Mouse (Mus musculus) hindbrain, embryonic 14.5 days (tissue): ENCODE results near the gene Pmf1. TPM values are rescaled to one million over a fixed set of nuclear protein-coding genes. Genes with fewer than 3 reads are reported as not detected.
A peak's percentile ranks its signal among the peaks of the same experiment; 100 is the strongest.

Experiments used
- ATAC-seq: fragments of 200-750 bp; cut with Nextera tagmentation; 2 replicates; pipeline ENCODE4 v1.8.0; 2017; ENCODE audit warnings: moderate number of reproducible peaks, mild to moderate bottlenecking, moderate TSS enrichment, moderate library complexity; ENCODE audit not compliant: low FRiP score
- DNase-seq: peaks from one replicate; pipeline ENCODE4 v3.0.0-alpha.2; 2015; ENCODE audit warnings: low spot score
- H3K27ac ChIP-seq: fragments of 300-500 bp; sonication (generic); 2 replicates; pipeline ENCODE4 v1.5.1; 2014; ENCODE audit warnings: mild to moderate bottlenecking, moderate library complexity
- H3K27me3 ChIP-seq: fragments of 300-500 bp; sonication (generic); 2 replicates; pipeline ENCODE4 v1.6.1; 2014; ENCODE audit warnings: mild to moderate bottlenecking, low read length, mixed read lengths; ENCODE audit not compliant: control insufficient read depth, insufficient read depth
- H3K36me3 ChIP-seq: fragments of 300-500 bp; sonication (generic); replicated peaks from 2 replicates; pipeline ENCODE4 v1.6.1; 2014; ENCODE audit not compliant: control insufficient read depth, insufficient read depth
- H3K4me1 ChIP-seq: fragments of 300-500 bp; sonication (generic); replicated peaks from 2 replicates; pipeline ENCODE4 v1.6.1; 2014; ENCODE audit warnings: antibody characterized with exemption, low read length, mixed read lengths; ENCODE audit not compliant: control insufficient read depth, insufficient read depth
- H3K4me2 ChIP-seq: fragments of 300-500 bp; sonication (generic); replicated peaks from 2 replicates; pipeline ENCODE4 v1.6.1; 2014; ENCODE audit warnings: mild to moderate bottlenecking, moderate library complexity
- H3K4me3 ChIP-seq: fragments of 300-500 bp; sonication (generic); replicated peaks from 2 replicates; pipeline ENCODE4 v1.5.1; 2014; ENCODE audit warnings: mild to moderate bottlenecking, low read length
- H3K9ac ChIP-seq: fragments of 300-500 bp; sonication (generic); 2 replicates; pipeline ENCODE4 v1.6.1; 2014
- H3K9me3 ChIP-seq: fragments of 300-500 bp; sonication (generic); 2 replicates; pipeline ENCODE4 v1.6.1; 2016; ENCODE audit warnings: low read length; ENCODE audit not compliant: control insufficient read depth
- WGBS: fragments of 180-500 bp; shearing (Covaris S2); extraction: QIAGEN DNeasy Blood & Tissue Kit; methylation state at CpG from one replicate; pipeline ENCODE4 v1.1.7; 2014; 5-methylcytosine and 5-hydroxymethylcytosine counted together
- polyA plus RNA-seq: library from polyadenylated mRNA; unstranded; fragments of >200 nt; fragmentation: Nextera tagmentation; extraction: Ambion mirVana; gene quantifications from 2 replicates; pipeline ENCODE4 v1.2.1, GENCODE M21; 2014

Gene Pmf1
- 26.0 and 27.4 TPM in 2 replicates for polyA plus RNA-seq

DNA sequence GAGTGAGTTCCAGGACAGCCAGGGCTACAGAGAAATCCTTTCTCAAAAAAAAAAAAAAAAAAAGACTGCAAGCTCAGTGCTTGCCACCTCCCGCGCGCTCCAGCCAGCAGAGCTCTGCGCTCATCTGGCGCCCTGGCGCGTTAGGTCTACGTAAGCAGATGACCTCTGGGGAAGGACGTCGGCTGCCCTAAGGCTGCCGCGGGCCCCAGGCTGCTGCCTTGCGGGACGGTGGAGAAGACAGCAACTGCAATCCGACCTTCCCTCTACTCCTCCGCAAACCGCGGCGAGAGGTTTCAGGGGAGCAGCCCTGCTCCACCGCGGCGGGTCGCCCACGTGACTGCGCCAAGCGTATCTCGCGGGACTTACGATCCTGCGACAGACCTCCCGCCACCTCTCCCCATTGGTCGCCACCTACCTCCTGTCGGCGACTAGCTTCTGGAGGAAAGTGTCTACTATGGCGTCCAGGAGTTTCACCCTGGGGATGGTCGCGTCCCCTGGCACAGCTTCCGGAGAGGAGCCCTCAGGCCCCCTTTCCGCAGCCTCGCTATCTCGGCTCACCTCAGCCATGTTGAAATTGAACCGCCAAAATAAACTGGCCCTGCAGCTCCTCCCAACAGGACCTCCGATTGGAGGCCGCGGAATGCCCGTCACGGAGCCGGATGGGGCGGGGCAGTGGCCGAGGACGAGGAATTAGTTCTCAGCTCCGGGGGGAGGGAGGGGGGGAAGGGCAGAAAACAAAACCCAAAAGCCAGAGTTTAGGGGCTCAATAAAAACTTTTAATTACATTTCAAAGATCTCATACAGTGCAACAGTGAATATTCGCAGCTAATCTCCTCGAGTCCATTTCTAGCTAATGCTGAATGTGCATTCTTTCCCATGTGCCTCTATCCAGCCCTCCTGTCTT is at the start of gene Pmf1:
Gene Pmf1, minus strand, starts transcription at position 591 of the 904 bp plus-strand sequence.
- Histone ChIP-seq H3K9me3 (no peaks in the 10 kb centered on the region), H3K4me1 (peaks cover 12% of the 10 kb centered on the region), H3K36me3 (peaks cover 41% of the 10 kb centered on the region), H3K4me3 (peak within 1 kb of the TSS; percentile 56), H3K27ac (peak within 1 kb of the TSS; percentile 86), H3K27me3 (no peaks in the 10 kb centered on the region), H3K4me2 (peak within 1 kb of the TSS; percentile 73), H3K9ac (peak within 1 kb of the TSS; percentile 77)
- peak; percentile 81 for DNase-seq
- under 1% methylated on average over 54 of the region's 54 CpGs for WGBS
- peak; percentile 89 for ATAC-seq

DNA sequence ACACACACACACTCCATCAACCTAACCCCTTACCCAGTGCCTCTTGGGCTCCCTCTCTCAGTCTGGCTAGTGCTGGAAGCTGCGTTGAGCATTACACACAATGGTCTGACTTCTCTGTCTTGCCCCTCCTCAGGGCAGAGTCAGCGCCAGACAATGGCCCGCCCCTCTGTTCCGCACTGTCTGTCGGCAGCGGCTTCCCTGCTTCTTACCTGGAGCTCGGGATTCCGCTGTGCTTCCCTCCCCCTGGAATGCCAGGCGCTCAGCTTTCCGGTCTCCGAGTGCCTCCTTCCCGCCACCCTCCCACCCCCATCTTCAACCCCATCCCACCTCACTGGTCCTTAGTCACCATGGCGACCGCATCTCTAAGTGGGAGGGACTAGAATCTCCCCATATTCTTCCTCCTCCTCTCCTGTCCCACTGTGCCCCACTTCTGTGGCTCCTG is 48.7 kb upstream of the Pmf1 start:
- peak overlapping the region; percentile 86 for H3K4me2 ChIP-seq
- WGBS, result 1% methylated on average over 14 of the region's 14 CpGs
- ATAC-seq (peak; percentile 81), DNase-seq (peak; percentile 53)
- no peaks in the 10 kb centered on the region for H3K9me3 ChIP-seq
- H3K27ac ChIP-seq, result peak overlapping the region; percentile 76
- no peaks in the 10 kb centered on the region for H3K27me3 ChIP-seq
- peaks cover 5% of the 10 kb centered on the region; the same call in 1 of the 2 replicates for H3K36me3 ChIP-seq
- peaks cover 22% of the 10 kb centered on the region for H3K4me1 ChIP-seq
- H3K9ac ChIP-seq, result peak overlapping the region; percentile 72
- peak overlapping the region; percentile 43 for H3K4me3 ChIP-seq

- Histone ChIP-seq H3K9ac (peak overlapping the region; percentile 72), H3K27ac (no peak overlapping the region), H3K4me3 (peak overlapping the region; percentile 43), H3K9me3 (no peaks in the 10 kb centered on the region), H3K4me2 (peak overlapping the region; percentile 86), H3K4me1 (peaks cover 22% of the 10 kb centered on the region), H3K27me3 (no peaks in the 10 kb centered on the region), H3K36me3 (peaks cover 7% of the 10 kb centered on the region; the same call in 1 of the 2 replicates)
- DNase-seq (no peak), ATAC-seq (no peak)
- WGBS, result 64% methylated on average over 7 of the region's 7 CpGs
Measured at GRCm38 (mm10) chr3:88456746-88457532, 46.8 kb upstream of the Pmf1 start.

- DNase-seq, result no peak
- Histone ChIP-seq H3K9ac (no peak overlapping the region), H3K4me2 (peak overlapping the region; percentile 86), H3K9me3 (no peaks in the 10 kb centered on the region), H3K4me1 (peaks cover 22% of the 10 kb centered on the region), H3K4me3 (no peak overlapping the region), H3K27me3 (no peaks in the 10 kb centered on the region), H3K27ac (no peak overlapping the region), H3K36me3 (peaks cover 13% of the 10 kb centered on the region)
- WGBS, result 83% methylated on average over 8 of the region's 8 CpGs
- no peak for ATAC-seq
Measured at GRCm38 (mm10) chr3:88456313-88456712, 46.2 kb upstream of the Pmf1 start.

DNA sequence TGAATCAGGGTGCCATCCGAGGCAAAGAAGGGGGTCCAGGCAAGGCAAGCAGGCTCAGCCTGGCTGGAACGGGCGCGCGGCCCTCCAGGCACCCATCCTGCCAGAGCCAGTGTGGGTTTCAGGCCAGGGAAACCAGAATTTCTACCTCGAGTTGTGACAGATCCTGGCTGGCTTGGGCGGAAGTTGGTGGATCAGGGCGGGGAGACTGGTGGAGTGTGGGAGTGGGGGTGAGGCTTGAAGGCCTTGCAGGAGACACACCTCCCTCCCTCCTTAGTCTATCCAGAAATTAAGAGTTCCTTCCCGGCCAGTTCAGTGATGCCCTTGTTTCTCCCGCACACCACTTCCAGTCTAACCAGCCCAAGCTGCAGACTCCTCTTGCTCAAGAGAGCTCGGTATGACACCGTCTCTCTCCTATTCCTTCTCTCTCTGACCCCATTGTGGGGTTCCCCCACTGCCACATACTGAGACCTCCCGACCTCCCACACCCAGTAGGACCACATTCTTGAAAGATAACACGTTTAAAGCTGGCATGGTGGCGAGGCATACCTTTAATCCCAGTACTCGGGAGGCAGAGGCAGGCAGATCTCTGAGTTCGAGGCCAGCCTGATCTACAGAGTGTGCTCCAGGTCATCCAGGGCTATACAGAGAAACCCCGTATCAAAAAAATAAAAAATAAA is 45.6 kb upstream of the Pmf1 start:
- Histone ChIP-seq H3K4me2 (no peak overlapping the region), H3K4me3 (no peak overlapping the region), H3K27me3 (no peaks in the 10 kb centered on the region), H3K9me3 (no peaks in the 10 kb centered on the region), H3K36me3 (peaks cover 17% of the 10 kb centered on the region), H3K9ac (no peak overlapping the region), H3K27ac (no peak overlapping the region), H3K4me1 (peaks cover 22% of the 10 kb centered on the region)
- WGBS, result 77% methylated on average over 18 of the region's 18 CpGs
- no peak for ATAC-seq
- DNase-seq, result no peak

DNA sequence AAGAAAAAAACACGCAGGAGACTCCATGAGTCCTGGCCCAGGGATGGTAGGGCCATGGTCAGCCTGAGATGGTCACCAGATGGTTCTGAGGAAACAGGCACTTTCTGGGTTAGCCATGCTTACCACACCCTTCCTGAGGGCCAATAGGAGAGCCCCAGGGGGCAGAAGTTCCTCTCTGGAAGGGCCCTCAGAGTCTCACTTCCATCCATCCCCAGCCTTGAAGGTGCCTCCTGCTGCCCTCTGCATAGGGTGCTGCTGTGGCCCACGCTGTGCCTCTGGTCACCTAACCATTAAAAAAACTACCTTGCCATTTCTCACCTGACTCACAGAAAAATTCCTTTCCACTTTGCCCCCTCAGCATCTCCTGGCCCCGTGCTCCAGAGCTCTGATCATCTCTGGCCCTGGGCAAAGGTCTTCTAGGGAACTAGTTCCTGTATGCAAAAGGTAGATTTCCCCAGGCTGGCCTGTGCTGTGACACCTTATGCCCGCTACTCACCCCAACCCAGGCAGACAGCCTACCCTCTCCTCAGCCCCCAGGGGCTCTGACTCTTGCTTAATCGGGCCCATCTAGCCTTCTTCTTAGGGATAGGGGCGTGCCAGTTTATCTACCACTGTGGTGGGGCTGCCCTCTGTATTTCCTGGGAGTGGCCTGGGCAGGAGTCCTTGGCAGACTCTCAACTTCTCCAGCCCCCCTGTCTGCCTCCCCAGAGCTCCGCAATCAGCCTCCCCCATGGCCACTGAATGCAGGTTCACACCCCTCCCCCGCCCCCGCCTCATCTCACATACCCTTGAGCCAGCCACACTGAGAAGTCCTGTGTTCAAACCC is 44.8 kb upstream of the Pmf1 start:
- peaks cover 24% of the 10 kb centered on the region for H3K36me3 ChIP-seq
- no peaks in the 10 kb centered on the region for H3K27me3 ChIP-seq
- DNase-seq (no peak), ATAC-seq (no peak)
- no peak overlapping the region for H3K4me3 ChIP-seq
- H3K4me2 ChIP-seq, result no peak overlapping the region
- no peak overlapping the region for H3K9ac ChIP-seq
- H3K9me3 ChIP-seq, result no peaks in the 10 kb centered on the region
- H3K27ac ChIP-seq, result no peak overlapping the region
- WGBS, result 69% methylated on average over 9 of the region's 9 CpGs
- H3K4me1 ChIP-seq, result peaks cover 22% of the 10 kb centered on the region

DNA sequence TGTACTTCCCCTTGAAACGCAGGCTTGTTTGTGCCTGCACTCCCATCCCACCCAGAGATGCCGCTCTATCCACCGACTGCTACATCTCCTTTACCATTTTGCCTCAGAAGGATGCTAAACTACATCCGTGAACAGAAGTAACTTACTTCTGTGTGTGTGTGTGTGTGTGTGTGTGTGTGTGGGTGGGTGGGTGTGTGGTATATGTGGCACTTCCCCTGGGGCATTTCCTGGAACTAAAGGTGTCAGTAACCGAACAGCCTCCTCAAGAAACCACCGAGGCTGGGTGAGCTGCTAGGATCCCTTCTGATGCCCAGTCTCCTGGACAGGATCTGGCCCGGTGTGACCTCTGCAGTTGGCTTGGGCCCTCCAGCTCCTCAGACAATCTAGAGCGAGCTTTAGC is 43.9 kb upstream of the Pmf1 start:
- no peak overlapping the region for H3K4me3 ChIP-seq
- H3K27ac ChIP-seq, result no peak overlapping the region
- no peak overlapping the region for H3K4me2 ChIP-seq
- no peak overlapping the region for H3K9ac ChIP-seq
- H3K36me3 ChIP-seq, result peaks cover 33% of the 10 kb centered on the region
- DNase-seq (no peak), ATAC-seq (no peak)
- H3K9me3 ChIP-seq, result no peaks in the 10 kb centered on the region
- 72% methylated on average over 8 of the region's 8 CpGs for WGBS
- H3K27me3 ChIP-seq, result no peaks in the 10 kb centered on the region
- H3K4me1 ChIP-seq, result peaks cover 22% of the 10 kb centered on the region

DNA sequence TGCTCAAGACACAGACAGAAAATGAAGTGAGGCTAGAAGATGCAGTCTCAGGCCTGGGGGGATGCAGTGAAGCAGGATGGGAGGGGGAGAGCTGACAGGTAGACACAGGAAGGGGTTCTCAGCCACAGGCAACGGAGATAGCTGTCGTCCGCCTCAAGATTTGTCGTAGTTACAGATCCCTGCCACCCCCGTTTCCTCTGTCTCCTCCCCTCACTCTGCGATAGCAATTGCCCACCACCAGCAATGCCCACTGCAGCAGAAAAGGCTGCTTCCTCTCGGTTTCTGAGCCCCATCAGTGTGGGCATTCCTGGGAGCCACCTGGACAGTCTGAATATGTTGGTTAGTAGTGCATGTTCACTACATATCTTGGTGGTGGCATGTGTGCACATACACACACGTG is 43.2 kb upstream of the Pmf1 start:
- Histone ChIP-seq H3K9ac (no peak overlapping the region), H3K9me3 (no peaks in the 10 kb centered on the region), H3K4me2 (no peak overlapping the region), H3K4me1 (peaks cover 22% of the 10 kb centered on the region), H3K27me3 (no peaks in the 10 kb centered on the region), H3K4me3 (no peak overlapping the region), H3K27ac (no peak overlapping the region), H3K36me3 (peaks cover 39% of the 10 kb centered on the region)
- no peak for ATAC-seq
- 65% methylated on average over 8 of the region's 8 CpGs for WGBS
- DNase-seq, result no peak
